Mouse (Mus musculus) neutrophil, adult 59 days (primary cell): ENCODE measurements around the gene Ercc5. TPM values are rescaled to one million over a fixed set of nuclear protein-coding genes. Genes with fewer than 3 reads are reported as not detected.

ENCODE experiments used
- total RNA-seq, 2 experiments: library from RNA; stranded (reverse); gene quantifications; 1 replicate in 1 of 2; 2 replicates in 1 of 2; pipeline ENCODE4 v1.2.4; 2023

The Ercc5 gene
- 1 to 10 TPM; 7.3 to 9.2 TPM for total RNA-seq

DNA sequence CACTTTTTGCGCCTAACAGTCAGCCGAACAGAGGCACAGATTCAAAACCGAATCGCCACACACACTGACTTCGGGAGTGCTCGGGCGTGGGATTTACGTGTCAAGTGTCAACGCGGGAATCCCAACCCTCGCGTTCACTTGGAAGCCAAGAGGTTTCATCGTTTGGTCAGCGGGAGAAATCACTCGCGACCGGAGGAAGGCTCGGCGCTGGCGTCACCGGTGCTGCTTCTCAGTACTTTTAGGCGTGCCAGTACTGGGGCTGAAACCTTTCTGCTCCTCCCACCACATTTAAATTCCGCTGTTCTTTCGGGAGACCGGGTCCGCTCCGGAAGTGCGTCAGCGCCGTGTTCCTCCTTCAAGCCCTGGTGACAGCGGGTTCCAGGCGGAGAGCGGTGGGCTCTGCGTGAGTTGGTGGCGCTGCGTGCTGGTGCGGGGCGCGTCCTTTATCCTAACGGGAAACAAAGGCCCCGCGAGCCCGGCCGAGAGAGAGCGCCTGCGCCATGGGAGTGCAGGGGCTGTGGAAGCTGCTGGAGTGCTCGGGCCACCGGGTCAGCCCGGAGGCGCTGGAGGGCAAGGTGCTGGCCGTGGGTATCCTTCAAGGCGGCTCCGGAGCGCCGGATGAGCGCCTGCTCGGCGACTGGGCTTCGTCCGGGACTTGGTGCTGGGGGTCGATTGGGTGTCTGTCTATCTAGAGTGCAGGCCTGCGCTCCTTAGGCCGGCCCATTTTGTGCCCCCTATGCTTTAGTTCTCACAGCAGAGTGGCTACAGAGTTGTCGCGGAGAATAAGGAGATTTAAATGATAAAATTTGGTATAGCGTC, at the start of gene Ercc5:
Gene Ercc5 (plus strand): TSS at position 182 of the 819 bp plus-strand sequence.

DNA sequence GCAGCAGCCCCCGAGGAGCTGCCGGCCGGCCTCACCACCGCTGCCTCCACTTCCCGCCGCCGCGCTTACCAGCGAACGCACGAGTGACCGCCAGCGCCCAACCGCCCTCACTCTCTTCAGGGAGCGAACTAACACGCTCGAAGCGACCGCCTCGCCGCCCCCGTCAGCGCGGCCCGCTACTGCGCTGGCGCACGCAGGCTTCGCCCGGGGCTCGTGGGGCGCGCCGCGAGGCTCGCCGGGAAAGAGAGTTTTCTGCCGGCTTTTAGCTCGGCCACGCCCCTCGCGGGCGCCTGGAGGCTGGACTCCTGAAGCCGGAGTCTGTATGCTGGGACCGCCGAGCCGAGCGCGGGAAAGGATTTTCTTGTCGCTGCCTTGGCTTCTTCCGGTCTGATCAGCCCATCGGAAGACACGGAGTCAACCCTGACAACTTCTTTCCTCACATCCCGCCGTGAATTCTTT, 45.3 kb upstream of the Ercc5 start, which contains the start of gene Tex30:
Gene Tex30 (minus strand): TSS at position 183 of the 459 bp plus-strand sequence.

DNA sequence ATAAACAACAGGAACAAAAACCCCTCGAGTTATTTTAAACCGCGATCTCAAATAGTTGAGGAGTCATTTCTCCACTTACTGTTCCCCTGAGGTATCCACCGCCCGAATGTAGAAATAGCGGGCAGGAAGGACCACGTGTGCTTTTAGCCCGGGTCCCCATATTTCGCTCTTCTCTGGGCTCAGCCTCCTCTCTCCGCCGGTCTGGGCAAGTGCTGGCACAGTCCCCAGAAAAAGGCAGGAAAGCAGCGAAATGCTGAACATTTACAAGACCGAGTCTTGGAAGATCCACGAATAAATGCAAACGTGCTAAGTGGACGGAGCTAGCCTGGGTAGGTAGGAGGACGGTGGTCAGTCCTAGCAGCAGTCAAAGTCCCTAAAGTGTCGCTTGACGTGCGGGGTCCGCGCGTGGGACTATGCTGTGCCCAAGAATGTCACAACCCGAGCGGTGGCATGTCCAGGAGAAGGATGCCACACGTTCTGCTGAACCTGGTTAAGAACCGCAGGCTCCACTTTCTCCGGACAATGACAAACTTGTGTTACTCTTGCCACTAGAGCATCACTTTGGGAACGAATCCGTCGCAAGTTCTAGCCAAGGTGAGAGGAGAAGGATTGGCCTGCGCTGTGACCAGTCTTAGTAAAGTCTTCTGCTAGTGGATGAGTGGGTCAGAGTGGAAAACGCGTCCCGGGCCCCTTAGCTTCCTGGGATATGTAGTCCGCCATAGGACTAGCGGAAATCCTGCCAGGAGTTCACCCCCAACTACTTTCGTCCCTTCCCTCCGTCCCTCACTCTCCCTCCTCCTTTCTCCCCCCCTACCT, 29.1 kb upstream of the Ercc5 start, which contains the start of the genes Kdelc1 and Bivm:
Gene Kdelc1 (minus strand): TSS at position 570 of the 816 bp plus-strand sequence.
Gene Bivm (plus strand): TSS at position 719 of the 816 bp plus-strand sequence.

DNA sequence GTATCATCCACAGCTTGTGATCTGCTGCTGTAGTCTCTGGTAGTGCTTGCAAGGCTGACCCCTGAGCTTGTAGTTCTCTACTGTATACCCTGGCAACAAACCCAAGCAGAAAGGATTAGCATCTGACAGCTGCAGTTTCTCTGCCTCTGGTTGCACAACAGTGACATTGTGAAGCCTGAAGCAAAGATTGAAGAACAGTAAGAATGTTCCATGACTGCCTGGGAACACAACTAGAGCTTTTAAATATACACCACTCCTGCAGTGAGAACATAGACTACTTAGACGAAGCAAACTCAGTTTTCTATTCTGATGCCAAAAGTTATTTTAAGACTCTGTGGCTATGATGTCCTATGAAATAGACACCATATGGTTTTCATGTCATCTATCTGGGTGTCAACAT, 71.3 kb downstream of the Ercc5 start, which contains the start of gene Mettl21e:
Gene Mettl21e (minus strand): TSS at position 86 of the 400 bp plus-strand sequence.

Other genes starting within 250 kb of the Ercc5 start
- gene Tpp2, start 214.1 kb upstream of the Ercc5 start, total RNA-seq: 10 to 100 TPM; 40.6 to 44.3 TPM
- not detected for gene Mettl21c, start 127.7 kb upstream of the Ercc5 start, total RNA-seq
- under 1 TPM in 1 of 2 experiments, not detected in 1; 0.07 TPM for gene Gm8251, start 85.8 kb upstream of the Ercc5 start, total RNA-seq
- 10 to 100 TPM; 12.1 to 12.6 TPM for gene Tex30, start 45.3 kb upstream of the Ercc5 start, total RNA-seq
- gene Kdelc1, start 28.9 kb upstream of the Ercc5 start, total RNA-seq: 1 to 10 TPM; 5.4 to 6.7 TPM
- gene Bivm, start 28.8 kb upstream of the Ercc5 start, total RNA-seq: 1 to 10 TPM; 4.7 to 5.3 TPM
- gene Mettl21e, start 71.2 kb downstream of the Ercc5 start, total RNA-seq: not detected